Mouse (Mus musculus): Measurements from ENCODE around the gene Asb16.
A peak's percentile ranks its signal among the peaks of the same experiment; 100 is the strongest.

The Asb16 gene

DNA sequence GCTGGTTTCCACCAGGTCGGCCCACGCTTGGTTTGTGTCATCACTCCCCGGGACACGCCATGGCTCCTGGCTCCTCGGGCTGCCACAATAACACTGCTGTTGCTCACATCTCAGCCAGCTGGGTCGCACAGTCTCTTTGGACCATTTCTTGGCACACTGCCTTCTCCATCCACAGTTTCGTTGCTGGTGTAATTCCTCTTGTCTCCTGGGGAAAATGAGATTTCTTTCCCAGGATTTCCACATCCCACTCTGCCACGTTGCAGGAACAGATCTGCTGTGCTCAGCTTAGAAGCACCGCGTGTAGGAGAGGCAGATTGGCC, 52.1 kb downstream of the Asb16 start:
- TF ChIP-seq NANOG (IDR thresholded peaks at IDR 0.05; ENCODE audit: borderline replicate concordance, low read length) (no peak), POU5F1 (IDR thresholded peaks at IDR 0.05; ENCODE audit: borderline replicate concordance, low read length) (no peak), CTCF (conservative IDR thresholded peaks at IDR 0.05; ENCODE audit: low read length) (no peak)
- H3K4me3 ChIP-seq (replicated peaks; ENCODE audit: low read length): peak overlapping the region; percentile 91
- no peaks in the 10 kb centered on the region for H3K27me3 ChIP-seq (ENCODE audit: insufficient read depth, low read length)
- H3K9me3 ChIP-seq (ENCODE audit: low read length): no peaks in the 10 kb centered on the region
- H3K4me1 ChIP-seq (replicated peaks; ENCODE audit: low read depth, low read length): peaks cover 51% of the 10 kb centered on the region
- peaks cover 6% of the 10 kb centered on the region for H3K36me3 ChIP-seq (ENCODE audit: insufficient read depth, low read length)

DNA sequence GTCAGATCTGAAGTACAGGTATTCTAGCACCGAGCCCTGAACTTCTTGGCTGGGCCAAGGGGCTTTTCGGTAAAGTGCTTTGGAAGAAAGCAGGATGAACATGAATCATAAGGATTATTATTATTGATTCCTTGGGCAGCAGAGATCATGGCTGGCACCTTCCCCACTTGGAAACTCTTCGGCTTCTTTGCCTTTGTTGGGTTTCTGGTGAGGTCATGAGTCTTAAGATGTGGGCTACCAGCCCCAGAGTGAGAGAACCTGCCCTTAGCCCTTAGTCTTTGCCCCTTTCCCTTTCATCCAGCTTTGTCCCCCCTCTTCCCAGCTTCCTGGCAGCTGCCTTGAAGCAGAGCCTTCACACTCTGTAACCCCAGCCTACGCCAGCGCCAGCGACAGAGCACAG, 53.4 kb downstream of the Asb16 start:
- H3K36me3 ChIP-seq (ENCODE audit: insufficient read depth, low read length): no peaks in the 10 kb centered on the region
- H3K4me3 ChIP-seq (replicated peaks; ENCODE audit: low read length): no peak overlapping the region
- no peaks in the 10 kb centered on the region for H3K9me3 ChIP-seq (ENCODE audit: low read length)
- no peak for TF ChIP-seq NANOG (IDR thresholded peaks at IDR 0.05; ENCODE audit: borderline replicate concordance, low read length)
- no peak for TF ChIP-seq POU5F1 (IDR thresholded peaks at IDR 0.05; ENCODE audit: borderline replicate concordance, low read length)
- no peak for TF ChIP-seq CTCF (conservative IDR thresholded peaks at IDR 0.05; ENCODE audit: low read length)
- H3K4me1 ChIP-seq (replicated peaks; ENCODE audit: low read depth, low read length): peaks cover 51% of the 10 kb centered on the region
- H3K27me3 ChIP-seq (ENCODE audit: insufficient read depth, low read length): no peaks in the 10 kb centered on the region

DNA sequence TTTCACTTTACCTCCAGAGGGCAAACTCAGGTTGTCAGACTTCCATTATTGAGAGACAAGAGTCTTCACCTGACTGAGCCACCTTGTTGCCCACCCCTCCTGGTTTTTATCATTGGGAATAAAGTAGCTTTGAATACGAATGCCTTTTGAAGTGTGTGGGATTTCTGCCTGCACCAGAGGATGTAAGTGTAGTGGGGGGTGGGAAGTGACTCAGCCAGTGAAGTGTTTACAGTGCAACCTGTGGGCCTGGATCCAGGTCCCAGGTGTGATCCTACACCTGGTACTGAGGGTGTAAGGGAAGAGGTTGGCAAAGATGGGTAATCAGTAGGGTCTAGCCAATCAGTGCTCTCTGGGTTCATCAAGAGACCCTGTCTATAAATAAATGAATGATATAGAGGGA, 55.0 kb downstream of the Asb16 start:
- Histone ChIP-seq H3K36me3 (ENCODE audit: insufficient read depth, low read length) (no peaks in the 10 kb centered on the region), H3K9me3 (ENCODE audit: low read length) (no peaks in the 10 kb centered on the region)
- TF ChIP-seq POU5F1 (IDR thresholded peaks at IDR 0.05; ENCODE audit: borderline replicate concordance, low read length) (no peak), NANOG (IDR thresholded peaks at IDR 0.05; ENCODE audit: borderline replicate concordance, low read length) (no peak), CTCF (conservative IDR thresholded peaks at IDR 0.05; ENCODE audit: low read length) (no peak)

DNA sequence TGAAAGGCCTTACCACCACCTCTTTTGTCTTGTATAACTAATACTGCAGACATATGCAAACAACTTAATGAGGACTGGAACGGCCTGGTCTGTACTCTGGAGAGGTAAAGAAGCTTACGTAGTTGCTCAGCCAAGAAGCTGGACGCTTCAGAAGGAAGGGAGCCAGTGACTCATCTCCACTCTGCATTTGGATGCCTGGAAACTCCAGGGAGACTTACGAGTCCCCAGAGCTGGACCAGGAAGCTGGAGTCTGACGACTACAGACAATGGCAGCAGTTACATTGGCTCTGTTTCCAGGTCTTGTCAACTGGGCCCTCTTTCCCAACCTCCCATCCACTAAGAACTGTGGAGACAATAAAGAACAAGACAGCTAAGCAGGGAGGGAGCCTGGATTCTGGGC, 58.7 kb downstream of the Asb16 start:
- H3K4me3 ChIP-seq (replicated peaks; ENCODE audit: low read length): 0 out of 2 replicates have a peak overlapping the region, but pooled peaks have one; percentile 52
- H3K9me3 ChIP-seq (ENCODE audit: low read length): no peaks in the 10 kb centered on the region
- no peaks in the 10 kb centered on the region for H3K27me3 ChIP-seq (ENCODE audit: insufficient read depth, low read length)
- TF ChIP-seq POU5F1 (IDR thresholded peaks at IDR 0.05; ENCODE audit: borderline replicate concordance, low read length): no peak
- no peak for TF ChIP-seq NANOG (IDR thresholded peaks at IDR 0.05; ENCODE audit: borderline replicate concordance, low read length)
- no peak for TF ChIP-seq CTCF (conservative IDR thresholded peaks at IDR 0.05; ENCODE audit: low read length)
- no peaks in the 10 kb centered on the region for H3K36me3 ChIP-seq (ENCODE audit: insufficient read depth, low read length)
- peaks cover 79% of the 10 kb centered on the region for H3K4me1 ChIP-seq (replicated peaks; ENCODE audit: low read depth, low read length)

More for the DNA sequence above, 55.0 kb downstream of the Asb16 start:
- Histone ChIP-seq H3K4me3 (replicated peaks; ENCODE audit: low read length) (no peak overlapping the region), H3K4me1 (replicated peaks; ENCODE audit: low read depth, low read length) (peaks cover 67% of the 10 kb centered on the region), H3K27me3 (ENCODE audit: insufficient read depth, low read length) (no peaks in the 10 kb centered on the region)

DNA sequence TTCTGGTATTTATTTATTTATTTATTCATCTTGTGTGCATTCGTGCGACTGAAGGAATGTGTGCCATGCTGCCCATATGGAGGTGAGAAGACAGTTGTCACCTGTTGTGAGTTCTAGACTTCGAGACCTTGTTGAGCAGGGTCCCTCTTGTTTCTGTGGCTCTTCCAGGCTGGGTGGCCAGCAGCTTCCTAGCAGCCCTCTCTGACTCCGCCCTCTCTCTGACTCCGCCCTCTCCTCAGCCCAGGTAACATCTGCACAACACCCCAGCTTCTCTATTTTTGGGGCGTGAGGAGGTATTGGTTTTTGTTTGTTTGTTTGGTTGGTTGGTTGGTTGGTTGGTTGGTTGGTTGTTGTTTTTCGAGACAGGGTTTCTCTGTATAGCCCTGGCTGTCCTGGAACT, 59.3 kb downstream of the Asb16 start:
- H3K4me3 ChIP-seq (replicated peaks; ENCODE audit: low read length): peak overlapping the region; percentile 52

More for the DNA sequence above, 59.3 kb downstream of the Asb16 start:
- Histone ChIP-seq H3K9me3 (ENCODE audit: low read length) (peaks cover under 1% of the 10 kb centered on the region; the same call in 1 of the 2 replicates), H3K4me1 (replicated peaks; ENCODE audit: low read depth, low read length) (peaks cover 80% of the 10 kb centered on the region), H3K27me3 (ENCODE audit: insufficient read depth, low read length) (no peaks in the 10 kb centered on the region), H3K36me3 (ENCODE audit: insufficient read depth, low read length) (0 out of 2 replicates have a peak, but pooled peaks cover under 1% of the 10 kb centered on the region)
- no peak for TF ChIP-seq CTCF (conservative IDR thresholded peaks at IDR 0.05; ENCODE audit: low read length)
- no peak for TF ChIP-seq NANOG (IDR thresholded peaks at IDR 0.05; ENCODE audit: borderline replicate concordance, low read length)
- TF ChIP-seq POU5F1 (IDR thresholded peaks at IDR 0.05; ENCODE audit: borderline replicate concordance, low read length): no peak

Data from E14TG2a.4 (cell line).